Mouse (Mus musculus): ENCODE data around the gene Dctn2. TPM values are rescaled to one million over a fixed set of nuclear protein-coding genes. Genes with fewer than 3 reads are reported as not detected.

Gene Dctn2
- 100 to 1,000 TPM; 145 to 323 (median 235) TPM for total RNA-seq (2018; cell fraction: chromatin; rRNA removed)
- 100 to 1,000 TPM in 18 of 26 experiments, 10 to 100 TPM in 8; 85.0 to 130 (median 105) TPM for total RNA-seq (2018; cell fraction: cytosol; rRNA removed)
- total RNA-seq (2018; cell fraction: nucleus; rRNA removed), result 100 to 1,000 TPM in 25 of 26 experiments, 10 to 100 TPM in 1; 83.9 to 187 (median 136) TPM
- polyA plus RNA-seq (2018), result 110 to 121 TPM (median 112 TPM) in 3 replicates

GRCm38 (mm10) chr10:127266112-127267091 is at the start of gene Dctn2:
Gene Dctn2 (plus strand): TSS chr10:127266368.
- Histone ChIP-seq H3K4me3 (ENCODE audit: inconsistent target) (peak within 1 kb of the TSS; percentile 87), H3K27ac (peak within 1 kb of the TSS; percentile 48), H3K36me3 (ENCODE audit: inconsistent target) (peaks cover 36% of the 10 kb centered on the region), H3K79me2 (ENCODE audit: inconsistent target) (peaks cover 50% of the 10 kb centered on the region)
- WGBS (ENCODE audit: missing documents), result 1% methylated on average over 69 of the region's 70 CpGs

- Histone ChIP-seq H3K4me3 (ENCODE audit: inconsistent target) (no peak overlapping the region), H3K79me2 (ENCODE audit: inconsistent target) (no peaks in the 10 kb centered on the region), H3K27ac (no peak overlapping the region), H3K36me3 (ENCODE audit: inconsistent target) (no peaks in the 10 kb centered on the region)
- WGBS (ENCODE audit: missing documents), result 97% methylated on average over 11 of the region's 11 CpGs
Measured at GRCm38 (mm10) chr10:127216456-127216855, 49.7 kb upstream of the Dctn2 start.

- Histone ChIP-seq H3K4me3 (ENCODE audit: inconsistent target) (no peak overlapping the region), H3K36me3 (ENCODE audit: inconsistent target) (no peaks in the 10 kb centered on the region), H3K27ac (no peak overlapping the region), H3K79me2 (ENCODE audit: inconsistent target) (no peaks in the 10 kb centered on the region)
Measured at GRCm38 (mm10) chr10:127217177-127217576, 49.0 kb upstream of the Dctn2 start.

- Histone ChIP-seq H3K27ac (no peak overlapping the region), H3K79me2 (ENCODE audit: inconsistent target) (no peaks in the 10 kb centered on the region), H3K36me3 (ENCODE audit: inconsistent target) (no peaks in the 10 kb centered on the region), H3K4me3 (ENCODE audit: inconsistent target) (no peak overlapping the region)
- WGBS (ENCODE audit: missing documents), result 97% methylated on average over 2 of the region's 2 CpGs
Measured at GRCm38 (mm10) chr10:127218339-127218738, 47.8 kb upstream of the Dctn2 start.

- no peak overlapping the region for H3K27ac ChIP-seq
- H3K4me3 ChIP-seq (ENCODE audit: inconsistent target), result no peak overlapping the region
- no peaks in the 10 kb centered on the region for H3K36me3 ChIP-seq (ENCODE audit: inconsistent target)
- no peaks in the 10 kb centered on the region for H3K79me2 ChIP-seq (ENCODE audit: inconsistent target)
- 82% methylated on average over 6 of the region's 6 CpGs for WGBS (ENCODE audit: missing documents)
Measured at GRCm38 (mm10) chr10:127225213-127225612, 41.0 kb upstream of the Dctn2 start.

- Histone ChIP-seq H3K36me3 (ENCODE audit: inconsistent target) (no peaks in the 10 kb centered on the region), H3K79me2 (ENCODE audit: inconsistent target) (no peaks in the 10 kb centered on the region), H3K4me3 (ENCODE audit: inconsistent target) (no peak overlapping the region), H3K27ac (no peak overlapping the region)
- 33% methylated on average over 10 of the region's 10 CpGs for WGBS (ENCODE audit: missing documents)
Measured at GRCm38 (mm10) chr10:127225732-127226131, 40.4 kb upstream of the Dctn2 start.

- Histone ChIP-seq H3K4me3 (ENCODE audit: inconsistent target) (no peak overlapping the region), H3K79me2 (ENCODE audit: inconsistent target) (no peaks in the 10 kb centered on the region), H3K36me3 (ENCODE audit: inconsistent target) (no peaks in the 10 kb centered on the region), H3K27ac (no peak overlapping the region)
- WGBS (ENCODE audit: missing documents), result 68% methylated on average over 8 of the region's 8 CpGs
Measured at GRCm38 (mm10) chr10:127226318-127226895, 39.8 kb upstream of the Dctn2 start.

GRCm38 (mm10) chr10:127227163-127227562 is 39.0 kb upstream of the Dctn2 start:
- Histone ChIP-seq H3K4me3 (ENCODE audit: inconsistent target) (no peak overlapping the region), H3K79me2 (ENCODE audit: inconsistent target) (no peaks in the 10 kb centered on the region), H3K27ac (no peak overlapping the region), H3K36me3 (ENCODE audit: inconsistent target) (no peaks in the 10 kb centered on the region)
- 25% methylated on average over 8 of the region's 8 CpGs for WGBS (ENCODE audit: missing documents)

- Histone ChIP-seq H3K4me3 (ENCODE audit: inconsistent target) (no peak overlapping the region), H3K27ac (no peak overlapping the region), H3K79me2 (ENCODE audit: inconsistent target) (no peaks in the 10 kb centered on the region), H3K36me3 (ENCODE audit: inconsistent target) (no peaks in the 10 kb centered on the region)
- WGBS (ENCODE audit: missing documents), result 17% methylated on average over 4 of the region's 4 CpGs
Measured at GRCm38 (mm10) chr10:127228897-127229296, 37.3 kb upstream of the Dctn2 start.

GRCm38 (mm10) chr10:127230693-127231092 is 35.5 kb upstream of the Dctn2 start:
- H3K36me3 ChIP-seq (ENCODE audit: inconsistent target), result no peaks in the 10 kb centered on the region
- H3K79me2 ChIP-seq (ENCODE audit: inconsistent target), result no peaks in the 10 kb centered on the region
- H3K4me3 ChIP-seq (ENCODE audit: inconsistent target), result no peak overlapping the region
- H3K27ac ChIP-seq, result no peak overlapping the region
- 23% methylated on average over 12 of the region's 12 CpGs for WGBS (ENCODE audit: missing documents)

GRCm38 (mm10) chr10:127231741-127232140 is 34.4 kb upstream of the Dctn2 start:
- H3K27ac ChIP-seq, result no peak overlapping the region
- H3K36me3 ChIP-seq (ENCODE audit: inconsistent target), result no peaks in the 10 kb centered on the region
- 75% methylated on average over 13 of the region's 14 CpGs for WGBS (ENCODE audit: missing documents)
- no peaks in the 10 kb centered on the region for H3K79me2 ChIP-seq (ENCODE audit: inconsistent target)
- no peak overlapping the region for H3K4me3 ChIP-seq (ENCODE audit: inconsistent target)

GRCm38 (mm10) chr10:127233141-127233540 is 33.0 kb upstream of the Dctn2 start:
- WGBS (ENCODE audit: missing documents), result 93% methylated on average over 7 of the region's 9 CpGs
- no peaks in the 10 kb centered on the region for H3K79me2 ChIP-seq (ENCODE audit: inconsistent target)
- H3K4me3 ChIP-seq (ENCODE audit: inconsistent target), result no peak overlapping the region

GRCm38 (mm10) chr10:127236541-127236940 is 29.6 kb upstream of the Dctn2 start:
- Histone ChIP-seq H3K27ac (no peak overlapping the region), H3K79me2 (ENCODE audit: inconsistent target) (no peaks in the 10 kb centered on the region), H3K36me3 (ENCODE audit: inconsistent target) (no peaks in the 10 kb centered on the region), H3K4me3 (ENCODE audit: inconsistent target) (no peak overlapping the region)
- WGBS (ENCODE audit: missing documents), result 87% methylated on average over 9 of the region's 9 CpGs

More at GRCm38 (mm10) chr10:127233141-127233540, 33.0 kb upstream of the Dctn2 start:
- H3K27ac ChIP-seq, result no peak overlapping the region
- H3K36me3 ChIP-seq (ENCODE audit: inconsistent target), result no peaks in the 10 kb centered on the region

- no peaks in the 10 kb centered on the region for H3K36me3 ChIP-seq (ENCODE audit: inconsistent target)
- H3K27ac ChIP-seq, result no peak overlapping the region
- H3K4me3 ChIP-seq (ENCODE audit: inconsistent target), result no peak overlapping the region
- WGBS (ENCODE audit: missing documents), result 82% methylated on average over 18 of the region's 18 CpGs
- H3K79me2 ChIP-seq (ENCODE audit: inconsistent target), result no peaks in the 10 kb centered on the region
Measured at GRCm38 (mm10) chr10:127238241-127238824, 27.8 kb upstream of the Dctn2 start.

Data from macrophage (primary cell).